In the genomic region with DNA sequence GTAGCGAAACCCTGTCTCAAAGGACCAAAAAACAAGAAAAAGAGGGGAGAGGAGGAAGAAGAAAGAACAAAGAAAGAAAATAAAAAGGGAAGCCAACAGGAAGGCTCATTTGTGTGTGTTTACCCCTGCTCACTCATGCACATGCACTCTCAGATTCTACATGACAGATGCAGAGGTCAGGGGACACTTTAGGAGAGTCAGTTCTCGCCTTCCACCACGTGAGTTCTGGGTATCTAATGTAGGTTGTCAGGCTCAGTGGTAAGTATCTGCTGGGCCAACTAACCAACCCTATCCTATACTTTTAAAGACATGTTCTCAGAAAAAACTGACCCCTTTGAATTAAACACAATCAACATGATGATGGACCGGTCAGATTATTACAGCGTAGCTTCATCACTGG, we compare ENCODE assay signal across 16 mouse cellular contexts.
"Had no signal": no experiment of that assay in that cellular context is flagged by ENCODE, and none has a peak within 500 bp of the region (broad histone marks: within the 10 kb centered on the region; RNA-seq: fewer than 3 reads in every experiment).

No protein-coding gene starts in this region.

- H3K27ac ChIP-seq: neural tube, embryonic 13.5 days; neural tube, embryonic 15.5 days; stomach, embryonic 15.5 days; stomach, postnatal 0 days had no signal

- H3K9me3 ChIP-seq: neural tube, embryonic 13.5 days; neural tube, embryonic 15.5 days; stomach, embryonic 15.5 days had no signal

- H3K36me3 ChIP-seq: neural tube, embryonic 13.5 days; neural tube, embryonic 15.5 days; stomach, embryonic 15.5 days had no signal

- H3K4me3 ChIP-seq: neural tube, embryonic 13.5 days; neural tube, embryonic 15.5 days; stomach, embryonic 15.5 days had no signal

- H3K9ac ChIP-seq: neural tube, embryonic 13.5 days; neural tube, embryonic 15.5 days; stomach, embryonic 15.5 days had no signal

- H3K4me1 ChIP-seq: neural tube, embryonic 13.5 days; neural tube, embryonic 15.5 days; stomach, embryonic 15.5 days had no signal

- H3K4me2 ChIP-seq: neural tube, embryonic 13.5 days; neural tube, embryonic 15.5 days; stomach, embryonic 15.5 days had no signal

- H3K27me3 ChIP-seq: neural tube, embryonic 13.5 days; neural tube, embryonic 15.5 days; stomach, embryonic 15.5 days had no signal

- DNase-seq: retina, postnatal 1 day; right cerebral cortex, adult 18-20 months; right cerebral cortex, postnatal 14 days; right cerebral cortex, postnatal 25 days; right cerebral cortex, postnatal 4 days; spleen, adult 18-20 months; thymus, adult 18-20 months; thymus, adult 2 months; thymus, postnatal 14 days; thymus, postnatal 25 days; thymus, postnatal 36 days; thymus, postnatal 4 days had no signal
